Mouse (Mus musculus) kidney, adult 2 months (tissue): ENCODE results near the gene Nup35. TPM values are rescaled to one million over a fixed set of nuclear protein-coding genes. Genes with fewer than 3 reads are reported as not detected.

Source experiments
- DNase-seq: peaks from one replicate; pipeline ENCODE4 v3.0.0; 2021
- H3K27ac ChIP-seq: fragments of 200-500 bp; 2 replicates; pipeline ENCODE4 v1.5.1; 2012; ENCODE audit warnings: low read depth, low read length, control low read depth, inconsistent platforms; ENCODE audit not compliant: insufficient read depth
- H3K27me3 ChIP-seq: fragments of 200-500 bp; replicated peaks from 2 replicates; pipeline ENCODE4 v1.6.1; 2012; ENCODE audit warnings: mild to moderate bottlenecking, moderate library complexity, low read length, inconsistent platforms; ENCODE audit not compliant: control insufficient read depth, insufficient read depth
- H3K36me3 ChIP-seq: fragments of 200-500 bp; 2 replicates; pipeline ENCODE4 v1.6.1; 2012; ENCODE audit warnings: mild to moderate bottlenecking, moderate library complexity, low read length, inconsistent platforms; ENCODE audit not compliant: control insufficient read depth, insufficient read depth
- H3K4me1 ChIP-seq: fragments of 200-500 bp; 2 replicates; pipeline ENCODE4 v1.6.1; 2011; ENCODE audit warnings: low read length; ENCODE audit not compliant: control insufficient read depth, insufficient read depth
- H3K4me3 ChIP-seq: fragments of 200-500 bp; 2 replicates; pipeline ENCODE4 v1.5.1; 2011; ENCODE audit warnings: mild to moderate bottlenecking, low read depth, low read length, control low read depth; ENCODE audit not compliant: insufficient read depth
- CTCF ChIP-seq: fragments of 200-500 bp; conservative IDR thresholded peaks from 2 replicates; pipeline ENCODE4 v1.5.1; 2011; ENCODE audit warnings: low read depth, mild to moderate bottlenecking, control low read depth, low read length, moderate library complexity, mixed read lengths; ENCODE audit not compliant: insufficient read depth, insufficient read length
- POLR2A ChIP-seq: fragments of 200-500 bp; IDR thresholded peaks from one replicate; pipeline ENCODE4 v1.6.1; 2011; ENCODE audit warnings: low read depth, low read length, control low read depth
- WGBS: fragments of 180-500 bp; shearing (Covaris S2); methylation state at CpG from one replicate; pipeline ENCODE4 v1.1.7; 2018; 5-methylcytosine and 5-hydroxymethylcytosine counted together
- polyA plus RNA-seq: library from polyadenylated mRNA; depleted of rRNA; stranded (reverse); fragments of >200 nt; gene quantifications from 2 replicates; pipeline ENCODE4 v1.2.3, GENCODE M21; 2012

Gene Nup35
- polyA plus RNA-seq, 1 experiment = 22.0 TPM

GRCm38 (mm10) chr2:80603771-80604426, 13.1 kb upstream of the Nup35 start:
- Histone ChIP-seq H3K36me3 (no peaks in the 10 kb centered on the region), H3K4me1 (no peaks in the 10 kb centered on the region; the same call in 1 of the 2 replicates), H3K27me3 (no peaks in the 10 kb centered on the region), H3K4me3 (no peak overlapping the region), H3K27ac (no peak overlapping the region)
- TF ChIP-seq POLR2A = no peak
- TF ChIP-seq CTCF = no peak
- 91% methylated on average over 19 of the region's 19 CpGs for WGBS
- DNase-seq = no peak

- H3K4me1 ChIP-seq = no peaks in the 10 kb centered on the region
- TF ChIP-seq CTCF = no peak
- no peak for TF ChIP-seq POLR2A
- no peaks in the 10 kb centered on the region for H3K36me3 ChIP-seq
- H3K27ac ChIP-seq = no peak overlapping the region
- DNase-seq = no peak
- H3K4me3 ChIP-seq = no peak overlapping the region
- WGBS = 57% methylated on average over 1 of the region's 1 CpGs
- no peaks in the 10 kb centered on the region for H3K27me3 ChIP-seq
These were observed 4.8 kb upstream of the Nup35 start for GRCm38 (mm10) chr2:80612286-80612685.

GRCm38 (mm10) chr2:80612796-80613195, 4.2 kb upstream of the Nup35 start:
- H3K27me3 ChIP-seq = no peaks in the 10 kb centered on the region
- no peak overlapping the region for H3K4me3 ChIP-seq
- 53% methylated on average over 2 of the region's 2 CpGs for WGBS
- no peaks in the 10 kb centered on the region for H3K36me3 ChIP-seq
- TF ChIP-seq CTCF = no peak
- no peak for TF ChIP-seq POLR2A
- no peak for DNase-seq
- peaks cover 1% of the 10 kb centered on the region; the same call in 1 of the 2 replicates for H3K4me1 ChIP-seq
- H3K27ac ChIP-seq = no peak overlapping the region

GRCm38 (mm10) chr2:80618991-80619390, 2.0 kb downstream of the Nup35 start:
- no peaks in the 10 kb centered on the region for H3K36me3 ChIP-seq
- no peak for DNase-seq
- WGBS = 92% methylated on average over 3 of the region's 3 CpGs
- H3K4me1 ChIP-seq = peaks cover 2% of the 10 kb centered on the region; the same call in 1 of the 2 replicates
- no peak overlapping the region for H3K27ac ChIP-seq
- TF ChIP-seq CTCF (no peak), POLR2A (no peak)
- H3K27me3 ChIP-seq = no peaks in the 10 kb centered on the region
- no peak overlapping the region for H3K4me3 ChIP-seq

GRCm38 (mm10) chr2:80621921-80622320, 4.9 kb downstream of the Nup35 start:
- 92% methylated on average over 3 of the region's 3 CpGs for WGBS
- no peaks in the 10 kb centered on the region; the same call in 1 of the 2 replicates for H3K36me3 ChIP-seq
- peaks cover 2% of the 10 kb centered on the region; the same call in 1 of the 2 replicates for H3K4me1 ChIP-seq
- no peak for TF ChIP-seq POLR2A
- no peak for TF ChIP-seq CTCF
- no peaks in the 10 kb centered on the region for H3K27me3 ChIP-seq
- H3K27ac ChIP-seq = no peak overlapping the region
- no peak for DNase-seq
- H3K4me3 ChIP-seq = no peak overlapping the region

- no peak for DNase-seq
- Histone ChIP-seq H3K4me1 (no peaks in the 10 kb centered on the region), H3K27ac (no peak overlapping the region), H3K4me3 (no peak overlapping the region), H3K36me3 (no peaks in the 10 kb centered on the region; the same call in 1 of the 2 replicates), H3K27me3 (no peaks in the 10 kb centered on the region)
- no peak for TF ChIP-seq POLR2A
- no peak for TF ChIP-seq CTCF
- 97% methylated on average over 4 of the region's 4 CpGs for WGBS
These were observed 7.5 kb downstream of the Nup35 start for GRCm38 (mm10) chr2:80624523-80624922.

GRCm38 (mm10) chr2:80632336-80633026, 15.4 kb downstream of the Nup35 start:
- Histone ChIP-seq H3K27me3 (no peaks in the 10 kb centered on the region), H3K36me3 (no peaks in the 10 kb centered on the region), H3K4me3 (no peak overlapping the region), H3K4me1 (no peaks in the 10 kb centered on the region), H3K27ac (no peak overlapping the region)
- TF ChIP-seq CTCF = no peak
- no peak for TF ChIP-seq POLR2A
- WGBS = 95% methylated on average over 13 of the region's 13 CpGs
- DNase-seq = no peak
